In genomic region chr11:53764581-53764980, GRCm38 (mm10) we compare ENCODE assay signal across 13 mouse cellular contexts. TPM values are rescaled to one million over a fixed set of nuclear protein-coding genes. Genes with fewer than 3 reads are reported as not detected.
DNase-seq lines count a peak whose midpoint lies in the region; ATAC-seq and TF ChIP-seq lines count a peak whose summit lies in the region.
"Had no signal": no experiment of that assay in that cellular context is flagged by ENCODE, and none has a peak within 500 bp of the region (broad histone marks: within the 10 kb centered on the region; RNA-seq: fewer than 3 reads in every experiment).

No protein-coding gene starts in this region.

- peaks cover 39% of the 10 kb centered on the region for H3K4me1 ChIP-seq in heart, postnatal 0 days (ENCODE audit: control insufficient read depth, insufficient read depth)
- peaks cover 68% of the 10 kb centered on the region for H3K4me1 ChIP-seq in megakaryocyte, embryonic 14.5 days
- H3K4me1 ChIP-seq in intestine, postnatal 0 days (replicated peaks; ENCODE audit: control insufficient read depth, insufficient read depth, low read length), result peaks cover 15% of the 10 kb centered on the region
- peaks cover 40% of the 10 kb centered on the region; the same call in 1 of the 2 replicates for H3K4me1 ChIP-seq in stomach, embryonic 14.5 days (ENCODE audit: control insufficient read depth, insufficient read depth, low read length)

- no peak for ATAC-seq in heart, postnatal 0 days (ENCODE audit: insufficient read depth, low read depth)
- ATAC-seq in megakaryocyte, adult 5-6 weeks (ENCODE audit: poor library complexity, severe bottlenecking), result no peak
- ATAC-seq in intestine, postnatal 0 days, result no peak
- ATAC-seq in stomach, embryonic 14.5 days (ENCODE audit: insufficient number of reproducible peaks, insufficient read depth, low FRiP score, low read depth), result no peak

- H3K4me2 ChIP-seq in heart, postnatal 0 days (ENCODE audit: low read depth, low read length), result no peak overlapping the region
- H3K4me2 ChIP-seq in intestine, postnatal 0 days (replicated peaks; ENCODE audit: low read depth), result no peak overlapping the region
- H3K4me2 ChIP-seq in stomach, embryonic 14.5 days (replicated peaks; ENCODE audit: low read depth, low read length), result no peak overlapping the region

- peak overlapping the region; percentile 97 for H3K27ac ChIP-seq in heart, postnatal 0 days (ENCODE audit: low read depth)
- peak overlapping the region; percentile 99 for H3K27ac ChIP-seq in intestine, postnatal 0 days (ENCODE audit: low read depth, low read length)
- H3K27ac ChIP-seq in stomach, embryonic 14.5 days (ENCODE audit: low read length), result peak overlapping the region; percentile 95
- H3K27ac ChIP-seq: liver, embryonic 14.5 days had no signal

- no peak for TF ChIP-seq CTCF in heart, postnatal 0 days (IDR thresholded peaks at IDR 0.05; ENCODE audit: low read depth)
- no peak for TF ChIP-seq CTCF in intestine, postnatal 0 days (IDR thresholded peaks at IDR 0.05; ENCODE audit: low read depth)

- no peak for DNase-seq in heart, postnatal 0 days (ENCODE audit: low spot score)
- DNase-seq in heart, adult 8-10 months (ENCODE audit: low spot score), result no peak
- no peak for DNase-seq in urinary bladder, postnatal 36 days (ENCODE audit: low spot score in 2 of 2)
- DNase-seq in T-cell, adult 2 months (ENCODE audit: low spot score), result no peak

- H3K9ac ChIP-seq in heart, postnatal 0 days (replicated peaks; ENCODE audit: low read depth, low read length), result no peak overlapping the region
- no peak overlapping the region for H3K9ac ChIP-seq in intestine, postnatal 0 days (ENCODE audit: low read depth, low read length)
- H3K9ac ChIP-seq in stomach, embryonic 14.5 days (replicated peaks; ENCODE audit: low read depth, low read length), result no peak overlapping the region

- TF ChIP-seq EP300 in heart, postnatal 0 days (IDR thresholded peaks at IDR 0.05; ENCODE audit: low read depth), result no peak

- H3K27me3 ChIP-seq in heart, postnatal 0 days (ENCODE audit: control insufficient read depth, insufficient read depth, low read length), result no peaks in the 10 kb centered on the region
- no peaks in the 10 kb centered on the region for H3K27me3 ChIP-seq in megakaryocyte, embryonic 14.5 days (replicated peaks)
- H3K27me3 ChIP-seq in intestine, postnatal 0 days (replicated peaks; ENCODE audit: control insufficient read depth, insufficient read depth, low read length), result no peaks in the 10 kb centered on the region
- no peaks in the 10 kb centered on the region for H3K27me3 ChIP-seq in stomach, embryonic 14.5 days (ENCODE audit: control insufficient read depth, insufficient read depth, low read length)

- WGBS in heart, postnatal 0 days, result 52% methylated on average over 5 of the region's 5 CpGs
- 62% methylated on average over 5 of the region's 5 CpGs for WGBS in intestine, postnatal 0 days
- WGBS in stomach, embryonic 14.5 days, result 62% methylated on average over 5 of the region's 5 CpGs

- no peak overlapping the region for H3K4me3 ChIP-seq in heart, postnatal 0 days (ENCODE audit: low read depth, low read length)
- peak overlapping the region; percentile 99 for H3K4me3 ChIP-seq in megakaryocyte, embryonic 14.5 days (replicated peaks)
- H3K4me3 ChIP-seq in intestine, postnatal 0 days (ENCODE audit: low read depth, low read length), result no peak overlapping the region
- H3K4me3 ChIP-seq in stomach, embryonic 14.5 days (ENCODE audit: low read depth, low read length), result no peak overlapping the region

- no peaks in the 10 kb centered on the region for H3K9me3 ChIP-seq in heart, postnatal 0 days (replicated peaks; ENCODE audit: control insufficient read depth, low read length)
- H3K9me3 ChIP-seq in megakaryocyte, embryonic 14.5 days, result no peaks in the 10 kb centered on the region
- H3K9me3 ChIP-seq in intestine, postnatal 0 days (ENCODE audit: control insufficient read depth), result no peaks in the 10 kb centered on the region
- no peaks in the 10 kb centered on the region for H3K9me3 ChIP-seq in stomach, embryonic 14.5 days (ENCODE audit: control insufficient read depth, low read depth, low read length)
- H3K9me3 ChIP-seq: G1E had no signal

- H3K36me3 ChIP-seq in heart, postnatal 0 days (replicated peaks; ENCODE audit: control insufficient read depth, insufficient read depth, low read length), result no peaks in the 10 kb centered on the region
- H3K36me3 ChIP-seq in megakaryocyte, embryonic 14.5 days (replicated peaks; ENCODE audit: low read length), result no peaks in the 10 kb centered on the region
- no peaks in the 10 kb centered on the region for H3K36me3 ChIP-seq in intestine, postnatal 0 days (ENCODE audit: control insufficient read depth, insufficient read depth)
- no peaks in the 10 kb centered on the region for H3K36me3 ChIP-seq in stomach, embryonic 14.5 days (ENCODE audit: control insufficient read depth, insufficient read depth, low read length)
- H3K36me3 ChIP-seq: G1E had no signal

RNA-seq across cellular contexts. Expression of gene Irf1, which starts 5.2 kb away (rescaled TPM):
- total RNA-seq in heart, postnatal 0 days (2014; rRNA removed; ENCODE audit: low replicate concordance), result 4.6 and 9.1 TPM in 2 replicates
- 9.4 and 9.6 TPM in 2 replicates for polyA plus RNA-seq in heart, postnatal 0 days (2015; fragmentation: Nextera tagmentation; extraction: Ambion mirVana)
- total RNA-seq in heart, adult 8-10 months (2022), result 10 to 100 TPM; 15.7 to 20.1 (median 17.2) TPM
- polyA plus RNA-seq in megakaryocyte, embryonic 14.5 days (2012; ENCODE audit: insufficient read depth, low replicate concordance), result 5.1 TPM in 1 of 2 replicates, not detected in the other
- 37.2 and 38.5 TPM in 2 replicates for total RNA-seq in megakaryocyte, adult 5-6 weeks (2015)
- 78.4 and 93.1 TPM in 2 replicates for total RNA-seq in megakaryocyte, adult 5-6 weeks (2017)
- polyA plus RNA-seq in intestine, postnatal 0 days (2015; fragmentation: Nextera tagmentation; extraction: Ambion mirVana), result 64.3 and 76.1 TPM in 2 replicates
- 19.3 and 21.6 TPM in 2 replicates for polyA plus RNA-seq in stomach, embryonic 14.5 days (2014; fragmentation: Nextera tagmentation; extraction: Ambion mirVana)

RNA-seq across cellular contexts. Expression of gene Gm17334, which starts 8.4 kb away (rescaled TPM):
- not detected in 2 replicates for total RNA-seq in heart, postnatal 0 days (2014; rRNA removed; ENCODE audit: low replicate concordance)
- not detected in 2 replicates for polyA plus RNA-seq in heart, postnatal 0 days (2015; fragmentation: Nextera tagmentation; extraction: Ambion mirVana)
- total RNA-seq in heart, adult 8-10 months (2022), result under 1 TPM; 0.40 to 0.60 (median 0.45) TPM
- polyA plus RNA-seq in megakaryocyte, embryonic 14.5 days (2012; ENCODE audit: insufficient read depth, low replicate concordance), result not detected in 2 replicates
- not detected in 2 replicates for total RNA-seq in megakaryocyte, adult 5-6 weeks (2015)
- not detected in 2 replicates for total RNA-seq in megakaryocyte, adult 5-6 weeks (2017)
- 0.17 and 0.67 TPM in 2 replicates for polyA plus RNA-seq in intestine, postnatal 0 days (2015; fragmentation: Nextera tagmentation; extraction: Ambion mirVana)
- 0.46 TPM in 1 of 2 replicates, not detected in the other for polyA plus RNA-seq in stomach, embryonic 14.5 days (2014; fragmentation: Nextera tagmentation; extraction: Ambion mirVana)
- total RNA-seq: G1E had no signal
- polyA plus RNA-seq: embryonic facial prominence, embryonic 11.5 days; G1E; hindbrain, embryonic 11.5 days; liver, embryonic 14.5 days had no signal

RNA-seq across cellular contexts. Expression of gene Il5, which starts 44.0 kb away (rescaled TPM):
- total RNA-seq in heart, postnatal 0 days (2014; rRNA removed; ENCODE audit: low replicate concordance), result not detected in 2 replicates
- 0.07 TPM in 2 replicates for polyA plus RNA-seq in heart, postnatal 0 days (2015; fragmentation: Nextera tagmentation; extraction: Ambion mirVana)
- under 1 TPM in 1 of 4 experiments, not detected in 3; 0.16 TPM for total RNA-seq in heart, adult 8-10 months (2022)
- not detected in 2 replicates for polyA plus RNA-seq in megakaryocyte, embryonic 14.5 days (2012; ENCODE audit: insufficient read depth, low replicate concordance)
- not detected in 2 replicates for total RNA-seq in megakaryocyte, adult 5-6 weeks (2015)
- total RNA-seq in megakaryocyte, adult 5-6 weeks (2017), result not detected in 2 replicates
- polyA plus RNA-seq in intestine, postnatal 0 days (2015; fragmentation: Nextera tagmentation; extraction: Ambion mirVana), result not detected in 2 replicates
- polyA plus RNA-seq in stomach, embryonic 14.5 days (2014; fragmentation: Nextera tagmentation; extraction: Ambion mirVana), result not detected in 2 replicates
- total RNA-seq: layer of hippocampus, adult 18-20 months had no signal
- polyA plus RNA-seq: embryonic facial prominence, embryonic 11.5 days; G1E; hindbrain, embryonic 11.5 days; liver, embryonic 14.5 days had no signal

RNA-seq across cellular contexts. Expression of gene Rad50, which starts 57.5 kb away (rescaled TPM):
- 4.6 and 5.9 TPM in 2 replicates for total RNA-seq in heart, postnatal 0 days (2014; rRNA removed; ENCODE audit: low replicate concordance)
- 13.5 and 14.9 TPM in 2 replicates for polyA plus RNA-seq in heart, postnatal 0 days (2015; fragmentation: Nextera tagmentation; extraction: Ambion mirVana)
- total RNA-seq in heart, adult 8-10 months (2022), result 1 to 10 TPM; 6.4 to 9.5 (median 7.3) TPM
- 2.9 and 3.2 TPM in 2 replicates for polyA plus RNA-seq in megakaryocyte, embryonic 14.5 days (2012; ENCODE audit: insufficient read depth, low replicate concordance)
- total RNA-seq in megakaryocyte, adult 5-6 weeks (2015), result 23.9 and 26.7 TPM in 2 replicates
- total RNA-seq in megakaryocyte, adult 5-6 weeks (2017), result 33.7 and 38.1 TPM in 2 replicates
- polyA plus RNA-seq in intestine, postnatal 0 days (2015; fragmentation: Nextera tagmentation; extraction: Ambion mirVana), result 15.6 and 19.3 TPM in 2 replicates
- polyA plus RNA-seq in stomach, embryonic 14.5 days (2014; fragmentation: Nextera tagmentation; extraction: Ambion mirVana), result 28.9 and 32.8 TPM in 2 replicates
